Mouse (Mus musculus) midbrain, embryonic 12.5 days (tissue): ENCODE data around the gene Lpcat1. TPM values are rescaled to one million over a fixed set of nuclear protein-coding genes. Genes with fewer than 3 reads are reported as not detected.

Experiments
- ATAC-seq: fragments of 200-750 bp; cut with Nextera tagmentation; 2 replicates; pipeline ENCODE4 v1.8.0; 2017; ENCODE audit warnings: low read depth, moderate TSS enrichment, moderate library complexity; ENCODE audit not compliant: low FRiP score
- H3K27ac ChIP-seq: fragments of 300-500 bp; sonication (generic); replicated peaks from 2 replicates; pipeline ENCODE4 v1.5.1; 2016; ENCODE audit warnings: mild to moderate bottlenecking
- H3K27me3 ChIP-seq: fragments of 300-500 bp; sonication (generic); 2 replicates; pipeline ENCODE4 v1.6.1; 2016; ENCODE audit warnings: mild to moderate bottlenecking
- H3K36me3 ChIP-seq: fragments of 300-500 bp; sonication (generic); 2 replicates; pipeline ENCODE4 v1.6.1; 2016
- H3K4me1 ChIP-seq: fragments of 300-500 bp; sonication (generic); 2 replicates; pipeline ENCODE4 v1.6.1; 2016
- H3K4me2 ChIP-seq: fragments of 300-500 bp; sonication (generic); replicated peaks from 2 replicates; pipeline ENCODE4 v1.6.1; 2016; ENCODE audit warnings: mild to moderate bottlenecking, moderate library complexity
- H3K4me3 ChIP-seq: fragments of 300-500 bp; sonication (generic); 2 replicates; pipeline ENCODE4 v1.5.1; 2016; ENCODE audit warnings: mild to moderate bottlenecking
- H3K9ac ChIP-seq: fragments of 300-500 bp; sonication (generic); replicated peaks from 2 replicates; pipeline ENCODE4 v1.6.1; 2016; ENCODE audit warnings: mild to moderate bottlenecking, moderate library complexity
- H3K9me3 ChIP-seq: fragments of 300-500 bp; sonication (generic); 2 replicates; pipeline ENCODE4 v1.6.1; 2016; ENCODE audit warnings: mild to moderate bottlenecking
- WGBS: fragments of 180-500 bp; shearing (Covaris S2); methylation state at CpG from one replicate; pipeline ENCODE4 v1.1.7; 2016; 5-methylcytosine and 5-hydroxymethylcytosine counted together
- polyA plus RNA-seq: library from polyadenylated mRNA; unstranded; fragments of >200 nt; fragmentation: Nextera tagmentation; extraction: Ambion mirVana; gene quantifications from 2 replicates; pipeline ENCODE4 v1.2.1, GENCODE M21; 2016

Lpcat1 gene
- polyA plus RNA-seq = 67.6 and 68.1 TPM in 2 replicates

DNA sequence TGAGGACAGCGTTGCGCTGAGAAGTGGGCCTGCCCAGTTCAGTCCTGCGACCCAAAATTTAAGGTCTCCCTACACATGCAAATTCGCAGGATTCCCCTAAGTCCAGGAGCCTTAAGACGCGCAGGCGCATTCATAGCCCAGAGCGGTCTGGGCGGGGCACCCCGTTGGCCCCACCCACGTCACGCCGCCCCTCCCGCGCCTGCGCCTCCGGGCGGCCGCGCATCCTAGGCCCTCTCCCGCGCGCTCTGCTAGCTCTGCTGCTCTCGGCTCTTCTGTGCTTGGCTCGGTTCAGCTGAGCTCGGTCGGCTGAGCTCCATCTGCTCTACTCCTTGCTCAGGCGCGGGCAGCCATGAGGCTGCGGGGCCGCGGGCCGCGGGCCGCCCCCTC, at the start of gene Lpcat1:
Gene Lpcat1, plus strand, starts transcription at position 164 of the 387 bp plus-strand sequence.
- ATAC-seq = peak; percentile 96
- 0 out of 2 replicates have a peak, but pooled peaks cover 3% of the 10 kb centered on the region for H3K36me3 ChIP-seq
- peak within 1 kb of the TSS; percentile 96 for H3K27ac ChIP-seq
- peak within 1 kb of the TSS; percentile 92 for H3K4me2 ChIP-seq
- peaks cover 26% of the 10 kb centered on the region for H3K4me1 ChIP-seq
- peak within 1 kb of the TSS; percentile 92 for H3K9ac ChIP-seq
- H3K9me3 ChIP-seq = no peaks in the 10 kb centered on the region
- under 1% methylated on average over 35 of the region's 35 CpGs for WGBS
- peak within 1 kb of the TSS; percentile 72 for H3K4me3 ChIP-seq
- no peaks in the 10 kb centered on the region for H3K27me3 ChIP-seq

DNA sequence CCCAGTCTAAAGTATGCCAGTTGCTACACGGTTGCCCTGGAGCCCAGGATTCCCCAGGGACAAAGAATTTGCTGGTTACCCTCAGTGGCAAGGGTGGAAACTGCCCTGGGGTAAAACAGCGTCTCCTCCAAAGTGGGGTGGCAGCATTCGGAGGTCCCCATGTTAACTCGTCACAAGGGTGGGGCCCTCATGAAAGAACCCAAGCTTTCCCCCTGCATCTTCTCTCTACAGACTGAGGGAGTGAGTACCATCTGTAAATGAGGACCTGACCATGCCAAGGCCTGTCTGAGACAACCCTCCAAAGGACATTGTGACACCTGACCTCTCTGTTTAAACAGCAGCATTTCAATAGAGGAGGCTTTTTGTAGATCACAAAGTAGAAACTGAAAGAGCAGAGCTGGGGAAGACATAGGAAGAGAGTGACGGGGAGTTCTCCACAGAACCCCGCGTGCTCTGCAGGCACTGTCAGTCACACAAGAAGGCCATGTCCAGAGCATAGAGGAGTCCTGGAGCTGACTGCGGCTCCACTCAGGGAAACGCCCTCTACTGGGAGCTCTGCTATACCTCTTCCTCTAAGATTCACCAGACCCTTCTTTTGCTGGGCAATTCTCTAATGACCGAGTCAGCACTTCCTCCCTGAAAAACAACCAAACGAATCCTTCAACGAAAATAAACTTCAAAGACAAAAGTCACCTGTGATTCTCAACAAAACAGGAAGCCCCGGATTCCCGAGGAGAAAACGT, 49.3 kb upstream of the Lpcat1 start:
- no peaks in the 10 kb centered on the region for H3K27me3 ChIP-seq
- peaks cover 11% of the 10 kb centered on the region for H3K4me1 ChIP-seq
- H3K4me2 ChIP-seq = 0 out of 2 replicates have a peak overlapping the region, but pooled peaks have one; percentile 3
- no peaks in the 10 kb centered on the region for H3K9me3 ChIP-seq
- H3K4me3 ChIP-seq = no peak overlapping the region
- WGBS = 36% methylated on average over 15 of the region's 15 CpGs
- ATAC-seq = peak; percentile 56; the same call in 1 of the 2 replicates
- no peaks in the 10 kb centered on the region for H3K36me3 ChIP-seq
- peak overlapping the region; percentile 56 for H3K27ac ChIP-seq
- no peak overlapping the region for H3K9ac ChIP-seq

DNA sequence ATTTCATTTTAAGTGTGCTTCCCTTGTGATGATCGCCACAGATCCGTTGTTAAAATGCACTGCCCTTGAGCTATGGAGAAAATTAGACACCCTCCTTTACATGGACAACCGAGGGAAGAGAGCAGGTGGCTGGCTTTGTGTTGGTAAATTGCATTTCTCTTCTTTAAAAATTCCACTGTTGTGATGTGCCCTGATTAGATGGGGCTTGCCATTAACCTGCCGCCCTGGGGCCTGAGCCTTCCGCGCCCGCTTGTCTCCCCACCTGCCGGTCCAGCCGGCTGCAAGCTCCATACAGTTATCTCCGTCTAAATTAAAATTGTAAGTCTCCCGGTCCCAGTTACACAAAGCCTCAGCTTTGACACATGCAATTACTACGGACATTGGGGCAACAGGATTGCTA, 48.7 kb upstream of the Lpcat1 start:
- H3K9me3 ChIP-seq = no peaks in the 10 kb centered on the region
- 0 out of 2 replicates have a peak overlapping the region, but pooled peaks have one; percentile 3 for H3K4me2 ChIP-seq

DNA sequence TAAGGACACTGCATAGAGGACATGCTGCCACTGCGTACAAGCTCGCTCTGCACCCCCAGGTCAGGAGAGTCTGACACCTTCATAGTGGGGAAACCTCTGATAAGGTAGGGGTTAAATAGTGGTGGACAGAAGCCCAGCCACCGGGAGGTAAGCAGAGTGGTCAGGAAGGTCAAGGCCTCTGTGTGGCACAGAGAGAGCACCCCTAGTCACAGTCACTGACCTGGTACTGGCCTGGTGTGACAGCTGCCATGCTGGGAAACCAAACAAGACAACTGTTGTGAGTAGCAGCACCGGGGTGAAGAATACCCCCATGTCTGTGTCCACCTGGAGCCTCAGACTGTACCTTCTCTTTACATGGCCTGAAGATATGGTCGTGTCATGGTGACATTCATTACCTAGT, 47.8 kb upstream of the Lpcat1 start:
- WGBS = 78% methylated on average over 5 of the region's 5 CpGs
- no peak overlapping the region for H3K4me3 ChIP-seq
- no peaks in the 10 kb centered on the region for H3K27me3 ChIP-seq
- H3K9me3 ChIP-seq = no peaks in the 10 kb centered on the region
- no peak overlapping the region for H3K27ac ChIP-seq
- H3K9ac ChIP-seq = no peak overlapping the region
- peaks cover 11% of the 10 kb centered on the region for H3K4me1 ChIP-seq
- no peaks in the 10 kb centered on the region for H3K36me3 ChIP-seq
- no peak for ATAC-seq
- H3K4me2 ChIP-seq = no peak overlapping the region

More for the DNA sequence above, 48.7 kb upstream of the Lpcat1 start:
- Histone ChIP-seq H3K27me3 (no peaks in the 10 kb centered on the region), H3K4me3 (no peak overlapping the region), H3K27ac (peak overlapping the region; percentile 56; the same call in 1 of the 2 replicates), H3K9ac (no peak overlapping the region), H3K4me1 (peaks cover 11% of the 10 kb centered on the region), H3K36me3 (no peaks in the 10 kb centered on the region)
- 45% methylated on average over 12 of the region's 12 CpGs for WGBS
- ATAC-seq = peak; percentile 62; the same call in 1 of the 2 replicates

DNA sequence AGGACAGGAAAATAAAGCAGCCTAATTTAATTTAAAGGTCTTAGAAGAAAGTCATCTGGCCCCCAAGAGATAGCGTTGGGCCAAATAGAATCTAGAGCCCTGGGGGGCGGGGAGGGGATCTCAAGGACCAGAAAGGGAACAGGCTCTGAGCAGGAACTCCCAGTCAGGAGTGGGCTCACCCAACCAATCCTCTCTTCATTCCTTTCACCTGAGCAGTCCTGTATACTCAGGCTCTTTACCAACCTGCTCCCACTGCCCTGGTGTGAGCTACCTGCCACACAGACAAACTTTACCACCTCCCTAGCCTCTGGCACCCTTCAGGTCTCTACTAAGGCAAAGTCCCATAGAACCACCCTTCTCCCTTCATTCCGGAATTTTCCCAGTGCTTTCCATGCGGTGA, 44.0 kb upstream of the Lpcat1 start:
- no peaks in the 10 kb centered on the region for H3K36me3 ChIP-seq
- WGBS = 67% methylated on average over 4 of the region's 4 CpGs
- H3K4me2 ChIP-seq = no peak overlapping the region
- no peak for ATAC-seq
- H3K27me3 ChIP-seq = peaks cover 7% of the 10 kb centered on the region; the same call in 1 of the 2 replicates
- H3K4me1 ChIP-seq = peaks cover 9% of the 10 kb centered on the region
- H3K9ac ChIP-seq = no peak overlapping the region
- H3K9me3 ChIP-seq = no peaks in the 10 kb centered on the region
- no peak overlapping the region for H3K4me3 ChIP-seq
- H3K27ac ChIP-seq = no peak overlapping the region

DNA sequence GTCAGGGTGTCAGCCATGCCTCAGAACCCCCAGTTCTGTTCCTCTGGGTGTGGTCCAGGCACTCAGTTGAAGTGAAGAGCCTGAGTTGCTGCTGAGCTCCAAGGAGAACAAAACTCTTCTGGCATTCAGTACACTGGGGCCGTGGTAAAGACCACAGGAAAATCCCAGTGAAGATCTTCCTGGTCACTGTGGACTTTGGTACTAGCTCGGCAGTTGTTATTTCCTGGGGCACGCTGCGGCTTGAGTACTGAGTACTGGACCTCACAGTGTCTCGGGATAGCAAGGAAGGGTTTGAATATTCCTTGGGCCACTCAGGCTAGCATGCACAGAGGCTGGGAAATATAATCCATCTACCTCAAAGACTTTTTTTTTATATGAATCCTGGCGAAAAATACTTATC, 42.0 kb upstream of the Lpcat1 start:
- Histone ChIP-seq H3K9ac (no peak overlapping the region), H3K27ac (no peak overlapping the region), H3K36me3 (no peaks in the 10 kb centered on the region), H3K9me3 (no peaks in the 10 kb centered on the region), H3K27me3 (peaks cover 7% of the 10 kb centered on the region; the same call in 1 of the 2 replicates), H3K4me3 (no peak overlapping the region), H3K4me1 (no peaks in the 10 kb centered on the region), H3K4me2 (no peak overlapping the region)
- WGBS = 74% methylated on average over 6 of the region's 6 CpGs
- no peak for ATAC-seq

DNA sequence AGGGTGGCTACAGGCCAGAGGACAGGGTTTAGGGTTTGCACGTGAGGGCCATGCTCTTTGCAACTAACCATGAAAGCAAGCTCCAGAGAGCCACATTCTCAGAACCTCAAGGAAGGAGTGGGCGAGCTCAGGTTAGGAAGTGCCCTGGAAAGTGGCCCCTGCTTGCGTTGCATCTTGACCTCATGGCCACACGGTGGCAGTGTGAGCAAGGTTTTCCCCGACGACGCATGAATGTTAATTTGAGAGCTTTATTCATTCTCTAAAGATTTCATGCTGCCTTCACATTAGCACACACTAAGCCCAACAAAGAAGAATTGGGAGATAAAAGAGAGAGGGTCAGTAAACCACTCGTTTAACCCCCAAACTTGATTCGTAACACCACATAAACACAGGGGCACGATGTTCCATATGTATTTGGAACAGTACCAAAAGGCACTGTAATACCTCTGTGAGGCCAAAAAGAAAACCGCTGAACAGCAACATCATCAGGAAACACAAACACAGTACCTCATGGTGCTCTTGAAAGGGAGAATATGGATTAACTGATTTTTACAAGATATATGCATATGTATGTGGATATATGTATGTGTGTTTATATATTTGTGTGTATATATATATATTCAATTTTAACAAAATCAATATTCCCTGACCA, 41.0 kb upstream of the Lpcat1 start:
- H3K4me1 ChIP-seq = no peaks in the 10 kb centered on the region
- H3K36me3 ChIP-seq = no peaks in the 10 kb centered on the region
- peaks cover 7% of the 10 kb centered on the region; the same call in 1 of the 2 replicates for H3K27me3 ChIP-seq
- no peak overlapping the region for H3K9ac ChIP-seq
- no peaks in the 10 kb centered on the region for H3K9me3 ChIP-seq
- H3K4me3 ChIP-seq = no peak overlapping the region
- peak; percentile 30; the same call in 1 of the 2 replicates for ATAC-seq
- H3K4me2 ChIP-seq = peak overlapping the region; percentile 17; the same call in 1 of the 2 replicates
- no peak overlapping the region for H3K27ac ChIP-seq
- WGBS = 7% methylated on average over 11 of the region's 11 CpGs

DNA sequence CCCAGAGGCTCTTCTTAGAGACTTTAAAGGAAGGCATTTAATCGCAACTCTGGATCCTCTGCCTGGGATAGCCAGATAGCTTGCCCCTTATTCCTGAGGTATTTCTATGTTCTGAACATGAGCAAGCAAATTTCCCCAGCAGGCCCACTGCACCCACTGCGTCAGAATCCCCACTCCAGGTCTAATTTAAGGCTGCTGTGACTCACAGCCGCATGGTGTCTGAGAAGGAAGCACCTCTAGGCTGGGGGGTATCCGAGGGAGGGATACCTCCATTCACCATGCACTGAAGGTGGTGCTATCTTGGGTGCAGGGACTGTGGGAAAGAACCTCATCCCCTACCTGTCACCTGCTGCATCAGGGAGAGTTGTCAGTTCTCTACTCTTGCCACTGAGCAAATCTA, 40.4 kb upstream of the Lpcat1 start:
- WGBS = 80% methylated on average over 4 of the region's 4 CpGs
- Histone ChIP-seq H3K9me3 (no peaks in the 10 kb centered on the region), H3K9ac (no peak overlapping the region), H3K36me3 (no peaks in the 10 kb centered on the region), H3K27me3 (peaks cover 7% of the 10 kb centered on the region; the same call in 1 of the 2 replicates), H3K4me2 (no peak overlapping the region), H3K4me1 (no peaks in the 10 kb centered on the region), H3K4me3 (no peak overlapping the region), H3K27ac (no peak overlapping the region)
- ATAC-seq = no peak

DNA sequence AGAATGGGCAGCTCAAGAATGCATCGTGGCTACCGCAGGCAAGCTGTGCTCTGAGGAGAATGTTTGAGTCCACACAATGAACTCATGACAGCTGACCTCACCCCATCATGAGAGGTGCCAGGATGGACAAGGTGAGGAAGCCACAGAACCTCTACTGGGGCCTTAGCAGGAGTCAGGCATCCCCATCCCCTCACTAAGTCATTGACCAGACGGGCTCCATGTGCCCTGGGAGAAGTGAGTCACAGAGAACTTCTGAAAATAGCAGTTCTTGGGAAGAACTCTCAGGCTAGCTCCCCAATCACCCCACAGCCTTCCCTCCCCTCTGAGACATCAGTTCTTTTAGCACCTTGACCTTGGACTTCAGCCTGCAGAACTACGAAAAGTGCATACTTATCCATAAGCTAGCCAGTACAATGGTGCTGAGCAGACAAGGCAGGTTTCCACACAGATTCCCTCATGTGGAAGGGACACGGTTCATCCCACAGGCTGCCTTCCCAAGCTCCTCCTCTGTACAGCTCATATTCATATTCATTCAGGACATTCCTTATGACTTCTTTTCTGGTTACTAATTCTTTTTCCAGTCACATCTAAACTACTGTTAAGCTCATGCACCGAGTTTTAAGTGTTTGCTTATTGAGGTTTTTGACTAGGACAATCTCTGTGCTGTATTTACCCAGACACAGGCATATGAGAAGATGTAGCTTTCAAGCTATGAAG, 37.2 kb upstream of the Lpcat1 start:
- no peak overlapping the region for H3K9ac ChIP-seq
- no peak overlapping the region for H3K4me2 ChIP-seq
- no peak for ATAC-seq
- no peaks in the 10 kb centered on the region for H3K36me3 ChIP-seq
- H3K27ac ChIP-seq = no peak overlapping the region
- no peaks in the 10 kb centered on the region for H3K4me1 ChIP-seq
- peaks cover 7% of the 10 kb centered on the region; the same call in 1 of the 2 replicates for H3K27me3 ChIP-seq
- no peaks in the 10 kb centered on the region for H3K9me3 ChIP-seq
- WGBS = 81% methylated on average over 6 of the region's 6 CpGs
- no peak overlapping the region for H3K4me3 ChIP-seq

DNA sequence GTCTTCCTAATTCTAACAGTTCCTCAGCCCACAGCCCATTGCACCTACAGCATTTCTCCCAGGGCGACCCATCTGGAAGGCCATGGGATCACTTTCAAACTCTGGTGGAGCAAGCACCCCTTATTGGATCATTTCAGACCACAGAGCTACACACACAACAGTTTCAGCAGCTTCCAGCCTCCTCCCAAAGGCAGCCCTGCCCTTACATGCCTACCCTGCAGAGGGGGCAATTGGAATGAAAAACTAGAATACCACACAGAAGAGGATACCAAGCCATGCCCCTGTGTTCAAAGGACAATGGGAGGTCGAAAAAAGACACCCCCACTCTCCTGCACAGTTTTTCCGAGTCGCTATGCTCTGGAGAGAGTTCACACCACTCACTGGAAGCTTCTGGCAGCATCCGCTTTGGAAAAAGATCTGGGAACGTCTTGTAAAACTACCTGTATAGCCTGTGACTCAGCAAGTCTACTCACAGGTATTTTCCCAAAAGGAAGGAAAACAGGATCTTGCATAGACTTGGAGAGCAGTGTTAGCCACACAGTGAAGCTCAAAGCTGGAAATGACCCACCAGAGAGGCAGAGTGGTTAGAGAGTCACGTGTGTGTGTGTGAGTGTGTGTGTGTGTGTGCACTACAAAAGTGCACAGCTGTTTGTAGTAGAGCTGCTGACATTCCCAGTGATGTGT, 34.4 kb upstream of the Lpcat1 start:
- Histone ChIP-seq H3K36me3 (no peaks in the 10 kb centered on the region), H3K27ac (no peak overlapping the region), H3K4me3 (no peak overlapping the region), H3K4me2 (no peak overlapping the region), H3K9ac (no peak overlapping the region), H3K27me3 (no peaks in the 10 kb centered on the region), H3K4me1 (no peaks in the 10 kb centered on the region), H3K9me3 (no peaks in the 10 kb centered on the region)
- ATAC-seq = no peak
- 83% methylated on average over 7 of the region's 7 CpGs for WGBS

DNA sequence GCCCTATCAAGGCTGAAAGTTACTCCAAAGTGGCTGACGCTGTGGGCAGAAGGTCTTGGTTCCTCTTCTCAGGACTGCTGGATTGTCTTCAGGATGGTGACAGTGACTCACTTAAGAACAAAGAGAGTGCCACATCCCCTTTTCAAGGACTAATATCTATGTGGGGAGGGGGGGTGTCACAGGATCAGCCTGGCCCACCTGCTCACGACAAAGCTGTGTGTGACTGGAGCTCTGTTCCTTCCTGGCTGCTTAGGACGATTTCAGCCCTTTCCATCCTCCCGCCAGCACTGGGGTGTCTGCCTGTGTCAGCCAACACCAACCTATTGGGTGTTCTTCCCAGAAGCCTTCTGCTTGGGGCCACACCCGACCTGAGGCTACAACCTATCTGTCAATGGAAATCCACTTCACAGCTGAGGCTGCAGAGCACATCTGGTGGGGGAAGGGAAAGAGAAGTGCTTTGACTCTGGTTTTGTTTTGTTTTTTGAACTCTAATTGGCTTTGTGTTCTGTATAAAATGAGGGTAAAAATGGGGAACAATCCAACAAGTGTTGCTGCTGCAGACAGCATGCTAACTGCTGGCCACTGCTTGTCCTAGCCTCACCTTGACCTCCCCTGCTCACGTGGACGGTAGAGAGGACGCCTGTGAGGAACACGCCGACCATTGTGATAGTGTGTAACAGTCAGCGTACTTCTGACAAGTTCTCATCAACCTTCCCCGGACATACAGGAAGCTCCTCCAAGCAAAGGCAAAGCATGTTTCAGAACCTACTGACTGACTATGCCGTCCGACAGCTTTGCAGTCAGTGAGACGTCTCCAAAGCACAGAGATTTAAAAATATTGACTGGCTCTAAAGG, 33.1 kb upstream of the Lpcat1 start:
- no peaks in the 10 kb centered on the region for H3K4me1 ChIP-seq

More for the DNA sequence above, 33.1 kb upstream of the Lpcat1 start:
- Histone ChIP-seq H3K4me2 (no peak overlapping the region), H3K27me3 (no peaks in the 10 kb centered on the region), H3K9me3 (no peaks in the 10 kb centered on the region), H3K9ac (no peak overlapping the region), H3K4me3 (no peak overlapping the region), H3K36me3 (no peaks in the 10 kb centered on the region), H3K27ac (no peak overlapping the region)
- ATAC-seq = no peak
- WGBS = 82% methylated on average over 15 of the region's 15 CpGs
